Mouse (Mus musculus) frontal cortex, adult (tissue): ENCODE results near the gene Cldn19.
"Not testable (repeated sequence)": the region's sequence is repeated elsewhere in the genome, so short reads cannot be mapped to it uniquely, and the experiment has no call there.

Experiments used
- ATAC-seq: cut with Nextera tagmentation; 2 replicates; pipeline ENCODE4 v1.9.2; 2017; ENCODE audit warnings: mild to moderate bottlenecking, moderate library complexity, mixed read lengths; ENCODE audit not compliant: low TSS enrichment

Gene Cldn19

DNA sequence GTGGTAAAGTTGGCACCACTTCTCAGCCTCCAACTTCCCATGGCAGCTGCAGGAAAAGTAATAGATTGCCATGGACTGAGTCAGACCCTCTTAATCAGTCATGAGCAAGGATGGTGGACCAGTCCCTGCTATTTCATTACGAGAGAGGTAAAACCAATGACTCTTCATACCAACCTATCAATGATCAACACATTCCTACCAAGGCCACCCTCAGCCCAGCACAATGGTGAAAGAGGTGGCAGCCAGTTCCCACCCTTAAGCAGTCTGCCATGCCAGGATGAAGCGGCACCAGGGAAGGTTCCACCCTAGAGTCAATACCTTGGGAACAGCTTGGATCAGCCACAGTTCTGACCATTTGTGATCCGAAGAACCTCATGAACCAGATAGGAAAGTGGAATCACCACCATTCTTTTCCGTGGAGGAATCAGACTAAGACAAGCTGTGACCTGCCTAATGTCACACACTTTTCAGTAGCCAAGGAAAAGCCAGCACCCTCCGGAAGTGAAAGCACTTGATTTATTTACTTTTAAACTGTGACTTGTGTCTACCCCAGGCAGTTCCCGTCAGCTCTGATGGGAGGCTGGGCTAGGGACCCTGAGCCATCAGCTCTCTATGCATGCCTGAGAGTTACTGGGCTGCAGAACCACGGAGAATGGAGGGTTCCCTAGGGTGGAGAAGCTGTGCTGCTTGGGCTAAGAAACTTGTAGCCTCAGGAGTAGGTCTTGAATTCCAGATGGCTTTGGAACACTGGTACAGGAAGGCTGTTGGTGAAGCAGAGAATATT, 3.0 kb upstream of the Cldn19 start:
- no peak for ATAC-seq

GRCm38 (mm10) chr4:119254012-119254618, 1.1 kb upstream of the Cldn19 start:
- peak; percentile 61 for ATAC-seq

DNA sequence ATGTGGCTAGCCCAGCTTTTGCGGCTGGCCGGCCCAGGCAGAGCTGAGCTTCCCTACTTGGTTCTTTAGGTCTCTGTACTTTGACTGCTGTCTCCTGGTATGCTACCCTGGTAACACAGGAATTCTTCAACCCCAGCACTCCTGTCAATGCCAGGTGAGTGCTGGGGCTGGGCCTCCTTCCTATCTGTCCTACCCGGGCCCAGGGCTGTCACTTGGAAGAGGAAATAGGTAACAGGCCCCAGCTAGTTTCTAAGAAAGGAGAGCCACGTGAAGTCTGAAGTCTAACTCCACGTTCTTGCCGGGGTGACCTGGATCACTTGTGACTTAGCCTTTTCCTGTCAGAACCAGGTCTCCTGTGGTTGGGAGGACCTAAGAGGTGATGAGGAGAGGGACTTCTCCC, 1.9 kb downstream of the Cldn19 start:
- ATAC-seq: no peak

DNA sequence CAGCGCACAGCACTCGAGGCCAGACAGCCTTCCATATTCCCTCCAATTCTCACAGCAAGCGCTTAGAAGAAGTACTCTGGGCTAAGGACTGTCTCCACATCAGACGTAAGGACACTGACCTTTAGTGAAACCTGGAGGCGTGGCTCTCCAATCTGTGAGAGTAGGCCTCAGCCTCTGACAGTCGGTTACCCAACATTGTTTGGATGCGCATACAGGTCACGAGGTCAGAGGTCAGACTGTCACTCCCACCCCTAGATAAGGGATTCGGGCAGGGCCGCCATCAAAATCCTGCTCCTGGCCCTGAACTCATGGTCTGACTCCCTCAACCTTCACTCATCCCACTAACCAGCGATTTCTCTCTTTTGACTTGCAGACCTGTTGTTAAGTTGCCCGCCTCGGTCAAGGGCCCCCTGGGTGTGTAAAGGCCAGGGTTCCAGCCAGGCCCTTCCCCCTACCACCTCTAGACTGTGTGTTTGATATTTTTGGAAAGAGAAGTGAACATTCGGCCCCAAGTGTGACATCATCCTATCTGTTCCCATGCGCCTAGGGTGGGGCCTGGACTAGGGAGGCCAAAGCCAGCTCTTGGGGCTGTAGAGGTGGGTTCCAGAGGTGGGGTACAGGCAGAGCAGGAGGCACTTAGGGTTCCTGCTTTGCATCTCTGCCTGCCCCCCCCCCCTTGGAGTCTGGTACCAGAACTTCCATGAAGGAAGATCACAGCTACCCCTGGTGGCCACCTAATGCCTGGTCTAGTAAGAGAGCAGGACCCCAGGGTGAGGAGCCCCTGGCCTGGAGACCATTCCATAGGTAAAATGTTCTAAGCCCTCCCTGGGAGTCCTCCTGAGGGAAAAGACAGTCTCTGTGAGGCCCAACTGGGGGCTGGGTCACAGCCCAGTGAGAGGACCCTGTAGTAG, 4.4 kb downstream of the Cldn19 start:
- no peak for ATAC-seq

- ATAC-seq: no peak
These were observed 6.0 kb downstream of the Cldn19 start for GRCm38 (mm10) chr4:119261087-119261713.

DNA sequence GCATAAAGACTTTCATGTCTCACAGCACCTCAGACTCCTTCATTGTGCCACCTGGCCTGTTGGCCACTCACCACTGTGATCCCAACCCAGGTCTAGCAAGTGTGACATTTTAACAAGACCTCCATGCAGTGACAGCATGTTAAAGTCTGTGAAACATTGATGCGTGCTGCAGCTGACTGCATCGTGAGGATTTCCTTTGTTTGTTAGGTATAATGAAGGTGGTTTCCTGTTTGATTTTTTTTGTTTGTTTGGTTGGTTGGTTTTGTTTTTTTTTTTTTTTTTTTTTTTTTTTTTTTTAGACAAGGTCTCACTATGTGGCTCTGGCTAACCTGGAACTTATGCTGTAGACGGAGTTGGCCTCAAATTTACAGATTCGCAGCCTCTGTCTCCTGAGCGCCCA, 7.3 kb downstream of the Cldn19 start:
- no peak for ATAC-seq

DNA sequence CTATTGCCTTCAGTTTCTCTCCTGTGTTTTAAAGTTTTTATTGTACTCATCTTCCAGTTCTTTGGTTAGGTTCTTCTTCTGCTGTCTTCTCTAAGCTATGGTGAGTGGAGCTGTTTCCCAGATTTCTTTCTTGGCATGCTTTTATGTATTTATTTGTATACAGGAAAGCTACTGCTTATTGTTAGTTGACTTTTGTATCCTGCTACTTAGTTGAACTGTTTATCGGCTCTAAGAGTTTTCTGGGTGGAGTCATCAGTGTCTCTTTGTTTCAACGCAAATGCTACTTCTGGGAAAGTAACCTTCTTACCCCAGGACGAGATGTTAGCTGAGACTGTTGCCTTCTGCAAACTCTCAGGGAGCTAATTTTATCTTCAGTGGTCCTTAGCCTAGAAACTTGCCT, 8.2 kb downstream of the Cldn19 start:
- ATAC-seq: no peak

GRCm38 (mm10) chr4:119266606-119267005, 11.4 kb downstream of the Cldn19 start:
- no peak for ATAC-seq

DNA sequence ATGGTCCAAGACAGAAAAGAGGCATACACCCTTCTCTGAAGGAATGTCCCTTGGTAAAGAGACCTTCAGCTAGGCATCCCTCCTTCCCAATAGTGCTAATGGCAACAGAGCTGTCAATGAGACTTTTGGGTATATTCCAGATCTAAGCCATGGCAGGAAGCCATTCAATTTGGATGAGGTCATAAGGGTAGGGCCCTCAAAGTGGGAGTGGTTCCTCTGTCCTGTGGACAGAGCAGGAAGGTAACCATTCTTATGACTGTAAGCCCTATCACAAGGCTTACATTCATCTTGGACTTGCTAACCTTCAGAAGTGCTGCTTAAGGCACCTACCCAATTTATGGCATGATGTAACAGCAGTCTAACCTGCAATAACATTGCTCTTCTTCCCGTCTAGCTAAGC, 19.4 kb downstream of the Cldn19 start:
- no peak for ATAC-seq

DNA sequence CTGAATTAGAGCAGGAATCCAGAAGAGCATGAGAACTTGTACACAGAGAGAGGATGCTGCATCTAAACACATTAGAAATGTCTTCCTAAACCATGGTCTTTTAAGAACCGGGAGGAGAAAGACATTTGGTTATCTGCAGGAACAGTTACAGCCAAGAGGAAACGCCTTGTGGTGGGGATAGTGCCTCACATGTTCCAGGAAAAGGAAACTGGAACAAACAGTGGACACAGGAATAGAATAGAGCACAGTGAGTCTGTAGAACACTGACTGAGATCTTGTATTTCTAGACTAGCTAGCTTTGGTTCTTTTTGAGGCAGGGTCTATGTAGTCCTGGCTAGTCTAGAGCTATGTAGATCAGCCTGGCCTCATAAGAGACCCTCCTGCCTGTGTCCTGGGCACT, 20.0 kb downstream of the Cldn19 start:
- no peak for ATAC-seq

GRCm38 (mm10) chr4:119275726-119276125, 20.5 kb downstream of the Cldn19 start:
- no peak for ATAC-seq

GRCm38 (mm10) chr4:119278784-119279183, 23.6 kb downstream of the Cldn19 start:
- not testable (repeated sequence) for ATAC-seq

GRCm38 (mm10) chr4:119284861-119285260, 29.6 kb downstream of the Cldn19 start:
- ATAC-seq: no peak

DNA sequence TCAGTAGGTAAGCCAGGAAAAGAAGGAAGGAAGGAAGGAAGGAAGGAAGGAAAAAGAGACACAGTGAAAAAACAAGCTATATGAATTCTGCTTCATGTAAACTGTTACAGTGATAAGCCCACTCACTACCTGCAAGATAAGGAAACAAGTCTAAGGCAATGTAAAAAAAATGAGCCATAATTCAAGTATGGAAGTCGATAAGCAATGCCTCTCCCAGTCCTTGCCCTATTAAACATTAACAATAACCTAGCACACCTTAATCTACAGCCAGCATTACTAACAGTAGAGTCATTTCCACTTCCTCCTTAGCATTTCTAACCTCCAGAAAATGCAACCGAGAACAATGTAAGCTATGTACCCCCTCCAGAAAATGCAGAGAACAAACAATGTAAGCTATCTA, 30.1 kb downstream of the Cldn19 start:
- ATAC-seq: no peak

- ATAC-seq: no peak
These were observed 36.7 kb downstream of the Cldn19 start for GRCm38 (mm10) chr4:119291921-119292320.

DNA sequence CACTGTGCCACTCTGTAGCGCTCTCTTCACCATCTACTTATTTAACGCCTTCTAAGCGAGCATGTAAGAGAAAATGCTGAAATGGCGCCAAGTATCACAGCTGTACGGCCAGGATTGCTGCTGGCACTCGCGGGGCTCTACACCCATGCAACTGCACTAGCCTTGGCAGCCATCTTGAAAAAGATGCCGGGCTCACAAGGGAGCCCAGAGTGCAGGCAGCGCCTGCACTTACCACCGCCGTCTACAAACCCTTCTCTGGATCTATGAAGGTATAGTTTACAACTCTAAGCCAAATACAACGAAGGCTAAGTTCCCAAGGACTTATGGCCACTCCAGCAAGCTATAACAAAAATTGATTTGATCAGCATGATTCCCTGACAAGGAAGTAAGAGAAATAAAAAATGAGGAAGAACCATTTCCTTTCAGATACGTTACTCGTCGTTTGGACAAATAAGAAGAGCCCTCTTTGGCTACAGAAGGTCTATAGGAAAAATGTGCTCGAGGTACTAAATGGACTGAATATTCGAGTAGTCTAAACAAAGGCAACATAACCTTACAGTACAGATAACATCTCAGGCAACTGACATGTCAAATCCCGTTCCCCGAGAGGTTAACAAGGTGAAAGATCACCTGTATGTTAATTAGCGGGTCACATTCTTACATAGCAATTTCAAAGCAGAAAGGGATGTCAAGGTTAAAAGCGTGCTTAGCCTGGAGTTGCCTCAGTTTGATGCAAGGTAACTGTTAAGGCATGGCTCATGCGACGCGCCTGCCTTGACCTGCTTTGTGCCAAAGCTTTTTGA, 37.8 kb downstream of the Cldn19 start:
- peak; percentile 29; the same call in 1 of the 2 replicates for ATAC-seq

DNA sequence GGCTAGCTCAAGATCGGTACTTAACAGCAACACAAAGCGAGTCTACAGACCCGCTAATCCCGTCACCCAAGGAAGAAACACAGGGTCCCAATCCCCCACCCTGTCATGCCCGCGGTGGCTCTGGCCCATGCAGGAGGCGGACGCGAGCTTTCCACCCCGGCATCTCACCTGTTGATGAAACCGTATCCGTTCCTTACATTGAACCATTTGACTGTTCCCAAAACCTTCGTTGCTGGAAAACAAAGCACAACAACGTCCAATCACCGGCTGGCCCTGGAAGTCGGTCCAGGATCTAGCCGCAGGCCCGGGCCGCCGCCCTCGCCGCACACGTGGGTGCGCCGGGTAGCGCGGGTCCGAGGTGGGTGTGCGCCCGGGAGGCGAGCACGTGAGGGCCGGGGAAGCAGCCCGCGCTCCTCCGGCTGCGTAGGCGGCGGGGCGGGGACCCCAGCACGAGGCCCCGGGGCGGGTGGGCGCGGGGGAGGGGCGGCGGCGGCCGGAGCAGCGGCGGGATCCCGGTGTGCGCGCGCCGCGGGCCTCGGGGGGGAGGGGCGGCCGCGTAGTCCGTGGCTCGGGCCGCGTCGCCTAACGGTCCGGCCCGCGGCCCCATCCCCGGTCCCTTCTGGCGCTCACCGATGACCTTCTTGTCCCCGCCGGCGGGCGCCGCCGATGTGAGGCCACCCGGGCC, 38.5 kb downstream of the Cldn19 start:
- ATAC-seq: no peak

GRCm38 (mm10) chr4:119294415-119295133, 39.4 kb downstream of the Cldn19 start, which contains the start of gene Ybx1:
TSS of gene Ybx1 (minus strand) at chr4:119294604.
- ATAC-seq: peak; percentile 99

- no peak for ATAC-seq
These were observed 39.9 kb downstream of the Cldn19 start for GRCm38 (mm10) chr4:119295134-119295453.

GRCm38 (mm10) chr4:119297361-119297760, 42.1 kb downstream of the Cldn19 start:
- ATAC-seq: no peak
